Mouse (Mus musculus) thymus, postnatal 25 days (tissue): ENCODE results near the gene Sox6.
"Not testable (repeated sequence)": the region's sequence is repeated elsewhere in the genome, so short reads cannot be mapped to it uniquely, and the experiment has no call there.

Experiments used
- DNase-seq: peaks from one replicate; pipeline ENCODE4 v3.0.0; 2022

Sox6 gene

DNA sequence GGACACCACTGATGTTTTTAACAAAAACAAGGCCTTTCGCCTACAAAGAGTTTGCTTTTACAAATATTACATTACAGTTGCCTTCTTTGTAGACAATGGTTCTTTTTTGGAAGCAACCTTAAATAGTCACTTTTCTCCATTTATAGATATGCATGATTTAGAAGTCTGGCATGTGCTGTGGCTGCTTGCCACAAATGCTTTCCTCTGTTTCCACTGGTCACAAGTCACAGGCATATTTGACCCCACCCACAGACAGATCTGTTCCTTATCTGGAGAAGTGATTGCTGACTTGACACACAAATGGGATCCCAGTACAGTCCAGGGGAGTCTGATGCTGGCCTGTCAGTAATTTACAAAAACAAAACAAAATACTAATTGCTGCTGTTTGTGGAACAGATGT lies 409.8 kb downstream of the Sox6 start:
- DNase-seq: no peak

DNA sequence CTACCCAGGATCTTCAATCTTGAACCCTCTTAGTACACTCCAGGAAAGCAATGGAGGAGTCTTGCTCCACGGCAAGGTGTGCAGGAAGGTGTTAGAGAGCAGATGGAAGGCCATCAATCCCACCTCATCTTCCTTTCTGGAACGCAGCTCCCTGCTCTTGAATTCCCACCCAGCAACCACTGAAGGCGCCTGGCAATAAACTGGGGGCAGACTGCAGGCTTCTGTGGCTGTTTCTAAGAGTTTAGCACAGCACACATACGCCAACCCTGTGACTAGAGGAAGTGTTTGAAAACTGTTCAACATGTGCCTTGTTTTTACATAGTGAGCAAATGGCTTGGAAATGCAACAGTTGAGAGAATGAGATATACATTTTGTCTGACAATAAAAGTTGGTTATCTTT lies 412.6 kb downstream of the Sox6 start:
- no peak for DNase-seq

DNA sequence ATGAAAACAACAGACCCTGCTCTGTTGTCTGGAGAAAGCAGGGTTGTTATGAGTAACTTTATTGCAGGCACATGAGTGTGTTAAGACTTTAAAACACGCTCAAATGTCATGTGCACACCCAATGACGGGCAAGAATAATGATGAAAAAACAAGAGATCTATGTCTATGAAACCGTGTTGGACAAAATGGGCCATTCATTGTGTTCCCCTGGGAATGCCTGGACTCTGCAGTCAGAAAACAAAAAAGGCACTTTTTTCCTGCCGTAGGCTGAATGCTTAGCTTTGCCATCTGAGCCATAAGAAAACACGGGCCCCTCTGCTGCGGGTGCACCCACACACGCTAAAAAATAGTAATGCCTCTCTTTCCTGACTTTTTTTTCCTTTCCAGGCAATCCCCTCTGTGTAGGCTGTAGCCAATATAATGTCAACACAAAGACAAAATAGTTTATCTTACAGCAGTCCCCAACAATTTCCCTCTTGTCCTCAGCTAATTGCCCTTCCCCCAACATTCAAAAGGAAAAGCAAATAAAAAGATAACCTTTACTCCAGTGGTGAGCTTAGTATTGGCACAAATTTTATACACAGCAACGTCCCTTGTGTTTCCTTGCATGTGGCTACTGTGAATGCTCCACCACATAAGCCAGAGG lies 413.6 kb downstream of the Sox6 start:
- no peak for DNase-seq

DNA sequence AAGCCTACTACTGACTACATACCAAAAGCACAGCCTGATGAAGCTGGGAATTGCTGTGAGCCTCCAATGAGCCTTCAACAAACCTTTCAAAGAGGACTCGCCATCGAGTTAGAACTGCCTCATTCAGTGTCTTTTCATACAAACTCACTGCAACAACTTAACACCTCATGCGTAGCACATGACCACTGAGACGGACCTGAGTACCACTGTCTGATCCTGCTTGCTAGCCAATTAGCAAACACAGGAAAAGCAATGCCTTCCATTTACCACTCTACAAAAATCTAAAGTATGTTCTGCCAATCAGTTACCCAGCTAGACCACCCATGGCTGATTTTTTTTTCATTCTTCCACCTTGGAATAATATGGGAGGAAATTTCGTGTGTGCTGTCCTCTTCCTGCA lies 414.1 kb downstream of the Sox6 start:
- no peak for DNase-seq

DNA sequence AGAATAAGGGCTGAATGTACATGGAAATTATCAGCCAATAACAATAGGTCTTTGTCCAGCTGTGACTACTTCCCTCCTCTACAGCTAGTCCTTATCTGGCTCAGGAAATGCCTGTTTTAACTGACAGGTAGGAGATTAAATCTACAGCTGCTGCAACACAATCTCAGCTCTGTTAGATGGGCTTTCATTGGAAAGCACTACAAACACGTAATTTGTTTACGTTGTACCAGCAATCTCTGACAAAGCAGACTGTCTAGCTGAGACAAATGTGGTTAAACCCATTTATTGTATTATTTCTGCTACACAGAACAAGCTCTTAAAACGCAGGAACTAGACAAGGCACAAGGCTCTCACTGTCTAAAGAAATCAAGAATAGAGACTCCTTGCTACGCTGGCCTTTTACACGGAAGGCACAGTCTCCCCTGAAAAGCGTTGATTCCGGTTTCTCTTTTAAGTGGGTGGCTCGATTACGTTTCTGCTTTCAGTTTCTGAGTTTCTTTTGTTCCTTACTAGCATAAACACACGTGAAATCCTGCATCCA lies 422.8 kb downstream of the Sox6 start:
- DNase-seq: peak; percentile 27

DNA sequence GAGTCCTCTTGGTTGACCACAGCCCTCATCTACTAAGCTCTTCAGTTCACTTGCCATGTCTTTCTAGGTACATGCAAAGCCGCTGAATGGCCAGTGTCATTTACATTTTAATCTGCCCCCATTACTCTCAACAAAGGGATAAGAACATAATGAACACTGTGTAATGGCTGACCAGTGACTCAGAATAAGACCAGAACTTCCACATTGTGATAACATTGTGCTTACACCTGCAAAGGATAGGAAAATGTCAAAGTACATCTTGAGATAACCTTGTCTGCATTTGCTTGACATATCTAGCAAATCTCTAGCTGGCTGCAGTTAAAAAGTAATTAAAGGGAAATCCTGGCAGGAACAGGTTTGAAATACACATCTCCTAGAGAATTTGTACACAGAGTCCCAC lies 431.1 kb downstream of the Sox6 start:
- DNase-seq: no peak

DNA sequence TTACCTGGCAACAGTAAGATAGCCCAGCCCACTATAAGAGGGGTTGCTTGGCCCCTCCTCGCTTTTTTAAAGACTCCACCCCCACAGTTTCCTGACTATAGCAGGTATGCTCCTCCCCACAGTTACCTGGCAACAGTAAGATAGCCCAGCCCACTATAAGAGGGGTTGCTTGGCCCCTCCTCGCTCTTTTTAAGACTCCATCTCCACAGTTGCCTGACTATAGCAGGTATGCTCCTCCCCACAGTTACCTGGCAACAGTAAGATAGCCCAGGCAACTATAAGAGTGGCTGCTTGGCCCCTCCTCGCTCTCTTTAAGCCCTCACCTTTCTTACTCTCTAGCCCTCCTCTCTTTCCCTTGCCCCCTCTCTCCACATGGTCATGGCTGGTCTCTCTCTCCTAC lies 432.5 kb downstream of the Sox6 start:
- not testable (repeated sequence) for DNase-seq

DNA sequence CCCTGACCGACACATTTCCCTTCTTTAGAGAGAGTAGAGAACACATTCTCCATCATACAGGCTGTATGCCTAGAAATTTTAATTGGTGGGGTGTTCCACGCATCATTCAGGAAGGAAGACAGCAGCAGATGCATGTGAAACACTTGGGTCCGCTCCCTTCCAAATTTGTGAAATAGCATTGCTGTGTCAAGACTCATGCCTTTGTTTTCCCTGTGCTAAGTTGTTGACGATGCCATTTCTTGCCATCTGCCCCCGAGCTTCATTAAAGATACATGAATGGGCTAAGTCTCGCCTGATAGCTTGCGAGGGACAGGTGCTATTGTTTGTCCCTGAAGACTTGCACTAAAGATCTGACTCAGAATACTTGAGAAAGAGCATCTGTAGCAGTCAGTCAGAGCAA lies 433.7 kb downstream of the Sox6 start:
- DNase-seq: no peak

DNA sequence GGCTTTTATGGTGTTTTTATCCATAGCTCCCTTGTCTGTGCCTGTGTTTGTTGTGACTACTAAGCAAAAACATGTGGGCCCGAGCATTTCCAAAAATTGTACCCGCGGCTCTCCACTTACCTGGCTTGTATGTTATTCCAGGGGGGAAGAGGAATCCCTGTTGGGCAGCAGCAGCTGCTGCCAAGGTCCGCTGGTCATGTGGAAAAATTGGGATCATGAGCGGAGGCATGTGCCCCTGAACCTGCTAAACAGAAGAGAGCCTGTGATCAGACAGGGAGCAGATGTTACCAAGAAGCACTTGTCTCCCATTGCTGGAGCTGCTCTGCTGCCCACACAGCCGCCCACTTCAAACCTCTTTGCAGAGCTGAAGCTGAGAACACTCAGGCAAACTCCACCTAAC lies 441.2 kb downstream of the Sox6 start:
- DNase-seq: no peak

DNA sequence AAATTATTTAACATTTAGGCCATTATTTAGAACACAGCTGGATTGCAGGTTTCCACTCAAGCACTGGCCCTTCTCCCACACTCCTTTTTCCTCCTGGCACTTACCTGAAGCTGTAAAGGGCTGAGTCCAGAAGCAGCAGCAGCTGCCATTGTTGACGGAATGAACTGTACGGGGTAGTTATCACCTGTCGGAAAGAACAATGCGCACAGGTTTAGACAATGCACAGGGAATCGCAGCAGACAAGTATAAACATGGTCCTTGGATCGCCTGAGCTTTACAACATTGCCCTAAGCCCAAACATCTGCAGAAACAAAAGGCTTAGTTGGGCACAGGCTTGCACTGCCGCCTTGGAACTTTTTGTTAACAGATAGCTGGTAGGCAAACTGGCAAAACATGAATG lies 458.1 kb downstream of the Sox6 start:
- DNase-seq: no peak

DNA sequence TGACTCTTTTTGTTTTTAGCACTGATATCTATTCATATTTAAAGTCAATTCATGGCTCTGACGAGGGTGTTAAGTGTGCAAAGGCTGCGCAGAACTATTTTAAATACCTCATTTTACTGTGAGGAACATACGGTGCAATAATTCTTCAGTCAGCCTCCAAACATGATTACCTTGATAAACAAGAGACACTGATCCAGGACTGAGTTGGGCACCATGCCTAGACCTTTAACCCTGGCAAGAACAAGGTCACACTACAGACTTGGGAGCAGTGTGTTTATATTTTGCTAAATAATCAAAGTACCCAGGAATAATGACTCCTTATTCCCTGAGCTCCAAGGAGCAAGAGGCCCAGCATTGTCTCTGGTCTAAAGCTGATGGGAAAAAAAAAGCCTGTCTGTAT lies 458.8 kb downstream of the Sox6 start:
- no peak for DNase-seq

DNA sequence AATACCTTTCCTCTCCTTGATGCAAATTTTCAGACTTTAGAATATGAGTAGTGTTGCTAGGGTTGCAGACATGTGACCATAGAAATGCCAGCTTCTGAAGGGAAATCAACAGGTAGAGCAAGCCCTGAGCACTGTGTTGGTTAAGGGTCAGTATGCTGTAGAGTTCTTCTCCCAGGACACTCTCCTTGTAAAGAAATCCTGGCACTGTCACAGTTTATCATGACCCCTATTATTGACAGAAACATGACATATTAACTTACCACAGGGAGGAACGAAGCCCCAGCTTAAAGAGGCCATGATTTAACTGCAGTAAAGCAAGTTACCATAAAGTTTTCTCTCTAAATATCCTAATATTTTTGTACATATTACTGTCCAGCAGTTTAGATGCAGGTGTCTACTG lies 462.2 kb downstream of the Sox6 start:
- DNase-seq: no peak

DNA sequence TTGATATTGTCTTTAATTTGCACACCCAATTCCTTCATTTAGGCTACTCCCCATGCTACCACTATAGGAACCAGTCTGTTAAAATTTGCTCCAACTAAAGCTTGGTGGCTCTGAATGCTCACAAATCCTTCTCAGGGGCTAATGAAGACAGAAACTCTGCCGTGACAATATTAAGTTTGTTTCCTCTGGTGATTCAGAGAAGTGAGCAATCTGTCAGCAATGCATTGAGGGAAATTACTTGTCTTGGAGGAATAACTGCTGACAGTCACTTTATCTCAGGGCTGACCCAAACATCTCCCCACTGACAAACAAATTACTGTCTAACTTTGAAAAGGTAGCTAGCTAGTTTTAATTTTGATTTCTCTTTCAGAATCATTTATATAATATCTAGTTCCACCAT lies 463.8 kb downstream of the Sox6 start:
- DNase-seq: no peak

DNA sequence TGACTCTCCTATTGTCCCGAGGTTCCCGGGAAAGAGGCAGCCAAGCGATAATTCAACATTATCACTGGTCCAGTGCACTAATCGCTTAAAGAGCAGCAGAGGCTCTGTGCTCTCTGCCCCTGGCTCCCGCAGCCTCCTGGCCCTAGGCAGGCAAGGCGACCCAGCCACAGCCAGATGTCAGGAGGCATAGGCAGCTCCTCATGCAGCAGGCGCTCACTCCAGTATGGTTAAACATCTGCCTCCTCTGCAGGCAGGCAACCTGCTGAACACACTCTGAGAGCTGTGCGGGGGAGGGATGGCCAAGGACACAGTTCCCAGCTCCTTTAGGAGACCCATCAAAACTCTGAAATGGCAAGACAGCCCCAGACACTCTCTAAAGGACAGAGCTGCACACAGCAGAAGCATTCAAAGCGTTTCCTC lies 469.8 kb downstream of the Sox6 start:
- DNase-seq: no peak

DNA sequence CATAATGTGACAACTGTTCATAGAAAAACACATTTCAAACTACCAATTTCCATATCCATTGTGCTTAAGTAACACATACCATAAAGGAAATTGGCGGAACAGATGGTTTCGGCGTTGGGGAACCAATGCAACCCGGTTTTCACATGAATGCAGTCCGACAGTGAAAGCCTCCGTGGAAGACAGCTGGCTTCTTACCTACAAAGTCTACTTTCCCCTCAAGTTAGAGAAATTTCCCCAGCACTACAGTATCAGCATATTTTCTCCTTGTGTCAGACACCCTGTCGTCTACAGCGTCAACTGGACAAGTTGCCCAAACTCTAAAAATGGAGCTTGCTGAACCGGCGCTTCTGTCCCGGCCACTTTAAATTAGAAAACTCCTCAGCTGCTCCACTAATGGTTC lies 470.3 kb downstream of the Sox6 start:
- DNase-seq: no peak

DNA sequence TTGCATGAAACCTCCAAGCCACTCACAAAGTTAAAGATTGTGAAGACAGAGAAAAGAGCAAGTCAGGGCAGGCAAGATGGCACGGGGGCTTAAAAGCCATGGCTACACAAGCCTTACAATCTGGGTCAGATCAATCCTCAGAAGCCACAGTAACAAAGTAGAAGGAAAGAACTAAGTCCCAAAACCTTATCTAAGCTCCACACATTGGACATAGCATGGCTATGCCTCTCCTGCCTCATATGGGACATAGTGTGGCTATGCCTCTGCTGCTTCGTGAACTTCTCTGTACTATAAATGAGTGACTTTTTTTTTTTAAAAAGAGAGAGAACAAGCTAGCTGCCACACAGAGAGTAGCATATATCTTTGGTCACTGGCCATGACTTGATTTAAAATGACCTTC lies 471.8 kb downstream of the Sox6 start:
- no peak for DNase-seq

DNA sequence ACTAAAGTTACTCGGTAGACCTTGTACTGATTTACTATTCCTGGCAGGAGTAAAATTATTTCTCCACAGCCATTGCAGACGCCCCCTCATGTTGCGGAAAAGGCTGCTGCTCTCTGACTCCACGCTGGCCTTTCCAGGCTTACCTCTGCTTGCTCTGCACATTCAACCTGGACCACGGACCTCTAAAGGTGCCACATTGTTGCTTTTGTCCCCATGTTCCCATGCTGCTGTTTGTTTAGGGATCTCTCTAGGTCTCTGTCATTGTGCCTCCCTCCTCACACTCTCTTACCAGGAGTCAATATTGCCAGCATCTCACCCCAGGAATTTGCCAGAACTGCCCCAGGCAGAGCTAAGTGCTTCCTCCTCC lies 473.6 kb downstream of the Sox6 start:
- no peak for DNase-seq

DNA sequence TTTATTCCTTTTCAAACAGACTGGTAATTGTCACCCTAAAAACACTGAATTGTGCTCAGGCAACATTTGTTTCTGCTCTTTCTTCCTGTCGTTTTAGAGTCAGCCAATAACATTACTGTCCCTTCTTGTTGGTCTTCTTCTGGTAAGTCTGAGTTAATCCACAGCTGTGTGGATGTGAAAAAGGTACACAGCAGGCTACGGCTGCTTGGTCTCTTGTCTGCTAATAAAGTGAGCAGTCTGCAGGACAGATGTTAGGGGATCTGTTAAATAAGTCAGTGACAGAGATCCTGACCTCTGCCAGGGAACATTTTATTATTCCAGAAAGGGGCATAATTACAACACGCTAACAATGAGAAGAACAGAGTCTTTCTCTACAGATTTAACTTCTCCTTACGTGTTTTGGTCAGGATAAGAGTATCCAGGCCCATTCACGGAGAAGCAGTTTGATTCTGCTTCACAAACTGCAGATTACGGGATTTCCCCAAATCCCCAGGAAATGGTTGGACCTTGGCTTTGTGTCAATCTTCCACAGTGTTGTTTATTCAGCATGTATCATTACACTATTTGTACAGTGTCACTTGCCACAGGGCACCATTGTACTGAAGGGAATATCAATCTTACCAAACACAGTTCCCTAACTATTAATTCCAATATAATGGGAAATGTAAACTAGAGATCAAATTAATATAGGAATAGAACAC lies 474.1 kb downstream of the Sox6 start:
- no peak for DNase-seq

DNA sequence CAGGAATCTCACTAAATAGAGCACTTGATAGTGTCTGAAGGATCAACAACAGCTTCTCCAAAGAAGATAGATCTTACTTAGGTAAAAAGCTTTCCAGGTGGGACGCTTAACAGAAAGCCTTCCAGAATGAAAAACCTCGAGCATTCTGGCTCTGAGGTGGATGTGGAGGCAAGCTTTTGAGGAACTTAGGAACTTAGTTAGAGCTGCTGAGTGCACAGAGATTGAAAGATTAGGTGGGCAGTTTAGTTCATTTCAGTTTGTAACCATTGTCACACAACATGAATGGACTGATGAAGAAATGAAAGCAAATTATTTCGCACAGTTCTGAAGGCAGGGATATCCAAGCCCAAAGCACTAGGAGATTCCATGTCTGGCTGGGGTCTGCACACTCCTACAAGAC lies 481.9 kb downstream of the Sox6 start:
- no peak for DNase-seq

DNA sequence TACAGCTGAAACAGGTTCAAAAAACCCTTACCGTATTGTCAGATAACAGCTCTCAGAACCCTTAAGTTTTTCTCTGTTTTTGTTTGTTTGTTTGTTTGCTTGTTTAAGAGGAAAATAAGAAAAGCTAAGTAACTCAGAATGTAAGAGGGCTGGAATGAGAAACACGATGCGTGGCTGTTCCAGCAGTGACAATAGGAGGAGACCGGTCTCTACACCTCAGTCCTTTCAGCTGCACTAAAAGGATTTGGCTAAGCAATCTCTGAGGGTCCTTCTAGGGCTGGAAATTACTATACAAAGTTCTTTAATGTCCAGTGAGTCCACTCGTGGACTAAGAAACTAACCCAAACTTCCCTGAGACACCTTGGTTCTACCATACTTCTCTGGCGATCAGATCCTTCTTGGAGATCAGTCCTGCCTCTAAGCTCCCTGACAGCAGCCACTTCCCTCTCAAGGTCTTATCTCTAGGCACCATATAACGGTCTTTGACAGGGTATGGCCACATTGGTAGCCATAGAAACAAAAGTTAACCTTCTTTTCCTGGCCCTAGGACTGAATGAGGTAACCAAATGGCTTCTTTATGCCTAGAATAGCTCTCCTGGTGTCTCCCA lies 488.3 kb downstream of the Sox6 start:
- no peak for DNase-seq

DNA sequence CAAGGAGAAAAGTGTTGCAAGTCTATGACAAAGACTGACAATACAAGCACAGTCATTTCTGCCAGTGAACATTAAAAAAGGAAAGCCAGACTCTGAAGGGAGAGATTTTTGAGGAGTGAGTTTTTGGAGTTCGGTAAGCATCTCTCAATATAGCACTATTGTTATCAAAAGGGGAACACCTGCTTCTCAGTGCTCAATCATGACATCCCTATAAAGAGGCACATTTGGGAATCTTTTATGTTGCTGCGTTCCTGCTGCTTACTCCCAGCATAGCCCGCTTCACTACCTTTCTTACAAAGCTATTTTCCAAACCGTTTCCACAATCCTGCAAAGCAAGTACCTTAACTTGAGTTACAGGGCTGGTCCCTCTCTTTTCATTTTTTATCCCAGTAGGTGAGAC lies 488.9 kb downstream of the Sox6 start:
- DNase-seq: no peak

DNA sequence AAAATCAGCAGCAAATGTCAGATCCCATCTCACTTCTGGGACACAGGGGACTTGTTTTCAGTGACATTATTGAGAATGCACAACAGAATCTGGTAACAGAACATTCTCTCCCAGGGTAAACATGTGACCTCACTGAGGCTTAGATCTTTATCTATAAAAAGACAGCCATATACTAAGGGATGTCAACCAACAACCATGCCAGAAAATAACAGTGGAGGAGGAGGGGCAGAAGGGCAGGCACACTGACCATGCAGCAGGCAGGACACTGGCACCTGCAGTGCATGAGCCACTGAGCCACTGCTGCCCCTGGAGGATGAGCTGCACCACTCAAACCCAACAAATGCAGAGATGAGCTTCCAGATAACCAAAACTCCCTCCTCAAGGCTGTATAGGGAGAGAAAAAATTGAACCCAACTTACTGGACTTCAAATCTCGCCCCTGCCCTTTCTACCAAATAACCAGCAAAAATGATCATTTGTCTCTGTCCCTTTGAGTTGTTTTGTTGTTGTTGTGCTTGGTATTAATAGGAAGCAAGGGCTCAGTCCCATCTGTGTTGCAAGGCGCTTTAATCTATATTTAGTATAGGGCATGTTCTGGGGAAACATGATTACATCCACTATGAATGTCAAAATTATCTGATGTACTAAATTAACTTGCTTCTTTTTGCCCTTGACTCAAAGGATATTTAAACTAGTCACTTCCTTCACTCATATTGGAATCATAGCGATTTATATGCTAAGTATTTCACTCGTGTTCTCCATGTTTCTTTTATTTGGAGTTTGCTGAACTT lies 492.8 kb downstream of the Sox6 start:
- DNase-seq: no peak

DNA sequence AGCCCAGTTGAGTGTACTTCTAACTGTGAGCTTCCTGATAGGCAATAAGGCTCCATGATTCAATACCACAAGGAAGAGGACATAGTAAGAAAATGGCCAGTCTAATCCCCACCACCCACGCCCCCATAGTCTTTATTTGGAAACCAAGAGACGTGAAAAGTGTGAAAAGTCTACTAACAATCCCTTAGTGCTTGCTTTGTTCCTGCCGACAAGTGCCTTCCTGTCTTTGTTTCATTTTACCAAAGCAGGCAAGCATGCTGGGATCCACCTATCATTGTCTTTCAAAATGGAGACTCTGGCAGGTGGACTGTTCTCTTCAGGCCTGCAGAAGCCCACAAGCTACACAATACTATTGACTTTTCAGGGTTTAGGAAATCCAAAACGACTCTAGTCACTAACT lies 495.0 kb downstream of the Sox6 start:
- no peak for DNase-seq

DNA sequence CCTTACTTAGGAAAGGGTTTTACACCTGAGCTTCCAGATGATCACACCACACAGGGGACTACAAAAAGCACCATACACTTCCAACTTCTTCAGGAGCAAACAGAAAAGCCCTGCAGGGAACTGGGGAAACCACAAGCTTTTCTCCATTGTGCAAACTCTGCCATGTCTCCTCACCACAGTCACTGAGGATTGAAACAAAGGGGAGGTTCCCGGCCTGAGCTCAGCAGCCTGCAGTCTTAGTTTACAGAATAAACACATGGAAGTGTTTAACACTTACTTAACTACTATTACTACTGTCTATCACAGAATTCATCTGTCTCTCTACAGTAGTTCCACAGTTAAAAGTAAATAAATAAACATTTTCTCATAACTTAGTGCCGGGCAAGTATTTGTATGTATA lies 498.3 kb downstream of the Sox6 start:
- DNase-seq: no peak
